Mouse (Mus musculus) layer of hippocampus, postnatal 10 days (tissue): ENCODE measurements around the gene Ptk7. TPM values are rescaled to one million over a fixed set of nuclear protein-coding genes. Genes with fewer than 3 reads are reported as not detected.

Source experiments
- DNase-seq, 2 experiments: peaks; one replicate each; pipeline ENCODE4 v3.0.0; 2021; ENCODE audit warnings: low spot score in 2 of 2
- total RNA-seq, 2 experiments: library from RNA; stranded (reverse); gene quantifications; 2 replicates each; pipeline ENCODE4 v1.2.3; 2021

Ptk7 gene
- total RNA-seq, 2 experiments from 2014 or later, result 16.4 to 18.9 TPM

DNA sequence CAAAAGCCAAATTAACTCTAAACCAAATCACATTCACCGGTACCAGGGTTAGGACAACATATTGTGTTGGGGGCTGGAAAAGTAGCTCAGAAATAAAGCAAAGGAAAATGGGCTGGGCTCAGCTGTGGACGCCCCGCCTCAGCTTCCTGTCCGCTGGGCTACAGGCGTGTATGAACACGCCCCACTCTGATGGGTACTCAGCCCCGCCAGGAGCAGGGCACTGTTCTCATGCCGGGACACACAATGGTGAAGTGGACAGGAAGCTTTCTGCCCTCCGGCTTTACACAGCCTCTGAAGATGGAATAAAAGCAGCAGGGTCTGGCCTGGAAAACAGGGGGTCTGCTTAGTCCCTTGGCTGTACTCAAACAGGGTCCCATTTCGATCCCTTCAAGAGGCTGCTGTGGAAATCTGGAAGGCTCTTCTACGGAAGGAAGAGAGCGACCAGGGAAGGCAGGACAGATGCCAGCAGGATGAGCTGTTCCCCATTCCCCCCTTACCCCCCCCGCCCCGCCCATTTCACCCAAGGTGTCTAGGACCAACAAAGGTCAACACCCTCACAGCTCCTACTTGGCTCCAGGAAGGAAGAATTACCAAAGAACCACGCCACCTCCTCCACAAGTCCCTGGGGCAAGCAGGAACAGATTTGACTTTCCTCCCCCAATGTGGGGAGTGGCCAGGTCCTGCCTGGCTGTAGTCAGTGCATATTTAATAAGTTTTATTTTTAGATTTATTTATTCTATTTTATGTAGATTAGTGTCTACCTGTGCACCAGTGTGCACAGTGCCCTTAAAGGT is 19.4 kb downstream of the Ptk7 start:
- no peak for DNase-seq

- no peak for DNase-seq
Observed at GRCm38 (mm10) chr17:46605987-46606386, 23.3 kb downstream of the Ptk7 start.

GRCm38 (mm10) chr17:46605126-46605525 is 24.2 kb downstream of the Ptk7 start:
- no peak for DNase-seq

- DNase-seq, result no peak
Observed at GRCm38 (mm10) chr17:46603229-46603628, 26.1 kb downstream of the Ptk7 start.

DNA sequence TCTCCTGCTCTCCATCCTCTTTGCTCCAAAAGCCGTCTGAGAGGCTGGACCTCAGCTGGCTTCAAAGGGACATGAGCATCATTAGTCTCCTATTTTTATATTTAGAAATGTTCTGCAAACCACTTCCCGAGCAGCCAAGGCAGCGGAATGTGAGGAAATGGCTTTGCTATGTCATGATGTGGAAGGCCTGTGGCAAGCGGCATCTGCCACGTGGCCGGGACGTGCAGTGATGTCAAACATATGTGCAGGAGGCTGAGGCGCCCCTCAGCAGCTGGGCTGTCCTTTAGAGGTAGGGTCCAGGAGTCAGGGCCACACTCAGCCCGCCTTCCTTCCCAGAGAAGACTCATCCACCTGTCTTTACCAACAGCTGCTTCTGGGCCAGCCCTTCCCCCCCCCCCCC is 27.1 kb downstream of the Ptk7 start:
- DNase-seq, result no peak

DNA sequence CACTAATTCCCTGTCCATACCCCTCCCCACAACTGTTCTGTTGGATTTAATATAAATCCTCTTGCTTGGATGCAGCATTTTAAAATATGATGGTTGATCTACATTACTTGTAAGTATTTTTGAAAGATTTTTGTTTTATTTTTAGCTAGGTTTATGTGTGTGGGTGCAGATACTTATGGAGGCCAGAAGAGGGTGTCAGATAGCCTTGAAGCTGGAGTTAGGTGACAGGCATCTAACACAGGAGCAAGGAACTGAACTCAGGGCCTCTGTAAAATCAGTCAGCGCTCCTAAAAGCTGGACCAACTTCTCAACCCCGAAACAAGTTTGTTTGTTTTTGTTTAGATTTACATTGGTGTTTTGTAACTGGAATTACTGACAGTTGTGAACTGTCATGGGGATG is 28.7 kb downstream of the Ptk7 start:
- no peak for DNase-seq

GRCm38 (mm10) chr17:46598963-46599362 is 30.3 kb downstream of the Ptk7 start:
- DNase-seq, result no peak

- DNase-seq, result no peak
Observed at GRCm38 (mm10) chr17:46597956-46598355, 31.3 kb downstream of the Ptk7 start.

- DNase-seq, result no peak
Observed at GRCm38 (mm10) chr17:46595336-46595735, 34.0 kb downstream of the Ptk7 start.

DNA sequence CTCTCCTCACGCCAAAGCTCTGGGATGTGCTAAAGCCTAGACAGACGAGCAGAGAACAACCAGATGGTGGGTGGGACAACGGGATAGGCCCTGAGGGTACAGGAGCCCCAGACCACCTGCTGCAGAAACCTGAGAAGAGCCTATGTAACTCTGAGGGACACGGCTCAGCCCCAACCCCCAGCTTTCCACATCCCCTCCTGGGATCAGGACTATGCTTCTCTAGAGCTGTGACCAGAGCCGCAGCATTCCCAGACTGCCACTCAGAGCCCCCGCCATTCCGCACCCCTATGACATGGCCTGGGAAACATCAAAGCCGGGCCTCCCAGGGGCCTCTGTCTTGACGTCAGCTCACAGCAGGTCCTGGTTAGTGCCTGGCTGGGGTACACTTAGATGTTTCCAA is 34.7 kb downstream of the Ptk7 start:
- no peak for DNase-seq

GRCm38 (mm10) chr17:46593124-46593523 is 36.2 kb downstream of the Ptk7 start:
- no peak for DNase-seq

DNA sequence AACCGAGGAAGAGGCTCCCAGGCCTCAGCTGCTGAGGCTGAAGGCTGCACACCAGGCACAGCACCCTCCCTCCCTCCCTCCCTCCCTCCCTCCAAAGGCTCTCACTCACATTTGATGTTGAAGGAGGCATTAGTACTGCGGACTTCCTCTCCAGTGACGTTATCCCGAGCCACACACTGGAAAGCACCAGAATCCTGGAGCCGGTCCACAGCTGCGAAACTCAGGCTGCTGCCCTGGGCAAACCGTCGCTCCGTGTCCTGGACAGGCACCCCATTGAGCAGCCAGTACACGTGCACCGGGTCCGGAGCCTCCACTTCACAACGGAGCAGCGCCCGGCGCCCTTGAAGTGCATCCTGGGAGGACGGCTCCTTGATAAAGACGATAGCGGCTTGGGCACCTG is 37.9 kb downstream of the Ptk7 start:
- peak; percentile 35 to 41 for DNase-seq

DNA sequence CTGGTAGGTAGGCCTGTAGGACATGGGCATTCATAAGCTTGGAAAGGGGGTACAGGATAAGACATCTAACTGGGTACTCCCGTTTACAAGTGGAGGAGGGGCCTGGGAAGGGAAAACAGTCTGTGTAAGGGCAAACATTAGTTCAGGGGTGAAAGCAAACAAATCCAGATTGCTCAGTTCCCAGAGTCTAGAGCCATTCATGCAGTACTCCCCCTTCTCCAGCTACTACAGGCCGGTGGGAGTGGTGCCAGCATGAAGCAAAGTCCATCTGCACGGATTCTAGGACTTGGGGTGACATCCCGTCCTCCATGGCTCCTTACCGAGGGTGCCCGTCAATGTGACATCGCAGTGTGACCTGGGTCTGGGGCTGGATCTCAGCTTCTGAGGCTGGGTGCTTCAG is 38.9 kb downstream of the Ptk7 start:
- no peak for DNase-seq

GRCm38 (mm10) chr17:46589635-46590314 is 39.5 kb downstream of the Ptk7 start:
- no peak for DNase-seq

- DNase-seq, result no peak
Observed at GRCm38 (mm10) chr17:46588913-46589312, 40.4 kb downstream of the Ptk7 start.

DNA sequence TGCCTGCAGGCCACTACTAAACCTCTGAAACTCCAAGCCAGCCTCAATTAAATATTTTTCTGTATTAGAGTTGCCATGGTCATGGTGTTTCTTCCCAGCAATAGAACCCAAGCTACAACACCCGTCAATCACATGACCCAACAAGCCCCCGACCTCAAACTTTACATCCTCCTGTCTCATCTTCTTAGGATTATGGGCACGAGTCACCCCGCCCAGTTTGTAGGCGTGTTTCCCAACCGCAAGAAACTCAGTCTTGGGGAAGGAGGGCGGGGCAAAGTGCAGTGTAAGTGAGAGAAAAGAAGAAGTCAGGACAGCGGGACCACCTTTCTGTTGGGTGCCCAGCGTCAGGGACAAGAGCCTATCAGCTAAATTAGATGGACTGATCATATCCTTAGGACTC is 41.1 kb downstream of the Ptk7 start:
- DNase-seq, result no peak

- DNase-seq, result no peak
Observed at GRCm38 (mm10) chr17:46586327-46586726, 43.0 kb downstream of the Ptk7 start.

DNA sequence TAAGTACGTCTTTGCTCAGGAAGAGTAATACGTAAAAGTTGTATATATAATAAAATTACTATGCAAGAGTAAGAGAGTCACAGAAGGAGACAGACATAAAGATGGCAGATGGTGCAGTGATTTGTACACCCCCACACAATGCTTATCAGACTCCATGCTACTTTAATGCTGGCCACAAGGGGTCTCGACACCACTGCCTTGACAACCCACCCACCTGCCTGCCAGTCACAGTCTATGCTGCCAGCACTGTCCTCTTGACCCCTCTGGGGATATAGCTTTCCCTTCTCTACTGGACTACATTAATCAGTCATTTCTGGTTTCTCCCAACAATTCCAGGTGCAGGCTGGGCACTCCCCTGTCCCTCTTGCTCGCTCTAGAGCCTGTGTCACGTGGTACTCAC is 50.7 kb downstream of the Ptk7 start:
- DNase-seq, result no peak

DNA sequence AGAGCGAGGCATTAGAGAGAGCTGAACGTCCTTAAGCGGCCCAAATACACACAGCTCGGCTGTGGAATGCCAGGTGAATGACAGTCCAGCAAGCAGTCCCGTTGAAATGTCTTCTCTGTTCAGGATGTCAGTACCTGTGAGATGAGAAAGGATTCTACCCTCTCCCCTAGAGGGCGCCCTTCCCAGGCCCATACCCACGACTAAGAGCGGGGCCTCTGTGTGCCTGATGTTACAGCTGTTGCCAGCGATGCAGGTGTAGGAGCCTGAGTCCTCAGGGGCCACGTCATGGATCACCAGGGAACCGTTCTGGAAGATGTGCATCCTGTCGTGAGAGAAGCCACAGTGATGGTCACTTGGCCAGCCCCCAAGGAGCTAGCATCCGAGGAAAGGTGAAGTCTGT is 53.2 kb downstream of the Ptk7 start:
- DNase-seq, result no peak

GRCm38 (mm10) chr17:46574535-46574934 is 54.8 kb downstream of the Ptk7 start:
- no peak for DNase-seq

DNA sequence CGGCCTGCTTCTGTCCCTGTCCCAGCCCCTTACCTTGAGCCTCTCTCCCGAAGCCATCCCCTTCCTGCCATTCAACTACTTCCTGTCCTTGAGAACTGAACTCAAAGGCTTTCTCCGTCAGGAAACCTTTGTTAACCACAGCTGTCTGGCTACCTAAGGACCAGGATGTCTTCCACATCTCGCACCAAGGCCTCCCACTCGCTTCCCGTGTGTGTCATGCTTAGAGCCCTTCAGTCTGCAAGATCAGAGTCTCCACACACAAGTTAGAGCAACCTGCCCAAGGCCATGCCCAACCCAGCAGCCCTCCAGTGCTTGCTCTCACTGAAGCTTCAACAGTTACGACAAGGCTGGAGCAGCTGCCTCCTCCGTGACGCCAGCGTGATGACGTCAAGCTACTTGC is 58.3 kb downstream of the Ptk7 start:
- DNase-seq, result no peak

- no peak for DNase-seq
Observed at GRCm38 (mm10) chr17:46559146-46559545, 70.2 kb downstream of the Ptk7 start.

DNA sequence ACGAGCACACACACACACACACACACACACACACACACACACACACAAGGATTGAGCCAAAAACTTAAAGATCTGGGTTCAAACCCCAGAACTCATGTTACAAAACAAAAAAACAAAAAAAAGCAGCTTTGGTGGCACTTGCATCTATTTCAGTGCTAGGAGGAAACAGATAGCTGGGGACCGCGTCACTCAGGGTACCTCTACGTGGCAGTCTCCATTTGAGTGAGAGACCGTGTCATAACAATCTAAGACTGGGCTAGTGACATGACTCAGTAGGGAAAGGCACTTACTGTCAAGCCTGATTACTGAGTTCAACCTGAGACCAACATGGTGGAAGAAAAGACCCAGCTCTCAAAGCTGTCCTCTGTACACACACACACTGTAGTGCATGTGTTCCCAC is 71.2 kb downstream of the Ptk7 start:
- DNase-seq, result no peak
